Mouse (Mus musculus) spleen, adult 2 months (tissue): Measurements from ENCODE around the gene Bco2.

Experiments used
- CTCF ChIP-seq: fragments of 200-500 bp; IDR thresholded peaks from 2 replicates; pipeline ENCODE4 v1.5.1; 2011; ENCODE audit warnings: mild to moderate bottlenecking, inconsistent platforms; ENCODE audit not compliant: insufficient read depth, insufficient read length, insufficient replicate concordance; ENCODE audit errors: extremely low read depth
- POLR2A ChIP-seq: fragments of 200-500 bp; IDR thresholded peaks from 2 replicates; pipeline ENCODE4 v1.6.1; 2011; ENCODE audit warnings: low read depth, low read length, inconsistent platforms

DNA sequence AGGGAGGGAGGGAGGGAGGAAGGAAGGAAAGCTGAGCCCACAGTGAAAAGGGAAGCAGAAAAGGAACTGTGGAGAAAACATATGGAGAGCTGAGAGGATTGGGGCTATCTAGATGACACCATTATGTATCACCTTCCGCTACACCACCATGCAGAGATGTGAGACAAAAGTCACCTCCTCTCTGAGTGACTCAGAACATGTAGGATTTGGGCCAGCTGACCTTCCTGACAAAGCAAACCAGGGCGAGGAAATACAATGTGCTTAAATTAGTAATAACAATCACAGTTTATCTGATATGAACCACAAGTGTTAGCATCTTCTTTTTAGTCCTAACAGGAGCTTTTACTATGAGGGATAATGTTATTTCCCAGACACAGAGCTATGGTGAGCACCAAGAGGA lies 57.4 kb downstream of the Bco2 start:
- TF ChIP-seq CTCF = no peak
- TF ChIP-seq POLR2A = no peak
